Mouse (Mus musculus) heart, adult 2 months (tissue): ENCODE measurements around the gene Arhgap23.

Source experiments
- CTCF ChIP-seq: fragments of 200-600 bp; IDR thresholded peaks from 2 replicates; pipeline ENCODE4 v1.8.1; 2022; ENCODE audit warnings: antibody characterized with exemption, mild to moderate bottlenecking, moderate library complexity
- EP300 ChIP-seq: fragments of 200-500 bp; IDR thresholded peaks from 2 replicates; pipeline ENCODE4 v1.6.1; 2011; ENCODE audit warnings: low read depth, low read length, control low read depth; ENCODE audit not compliant: insufficient read depth
- POLR2A ChIP-seq: fragments of 200-500 bp; IDR thresholded peaks from 2 replicates; pipeline ENCODE4 v1.6.1; 2011; ENCODE audit warnings: mild to moderate bottlenecking, low read depth, low read length, control low read depth; ENCODE audit not compliant: insufficient read depth

DNA sequence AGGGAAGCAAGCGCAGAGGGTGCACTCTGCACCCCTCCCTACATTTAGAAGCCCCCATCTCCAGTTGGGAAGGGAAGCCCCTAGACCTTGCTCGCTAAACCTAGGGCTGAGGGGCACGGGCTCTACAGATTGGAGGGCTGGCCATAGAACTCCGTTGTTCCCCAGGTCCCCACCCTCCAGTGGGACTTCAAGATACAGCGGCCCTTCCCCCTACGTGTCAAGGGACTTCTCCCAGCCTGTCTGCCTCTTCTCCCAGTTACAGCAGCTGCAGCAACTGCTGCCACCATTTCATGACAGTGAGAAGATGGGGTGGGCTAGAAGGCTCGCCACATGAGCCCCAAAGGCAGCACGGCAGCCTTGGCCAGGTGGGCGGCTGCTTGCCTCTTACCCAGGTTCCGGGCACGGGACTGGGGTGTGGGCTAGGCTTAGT is 10.6 kb upstream of the Arhgap23 start:
- TF ChIP-seq CTCF (no peak), POLR2A (no peak), EP300 (no peak)
